8 mouse cellular contexts compared by ENCODE assay signal in genomic region chr7:128417226-128417929, GRCm38 (mm10). TPM values are rescaled to one million over a fixed set of nuclear protein-coding genes. Genes with fewer than 3 reads are reported as not detected.
DNase-seq lines count a peak whose midpoint lies in the region; ATAC-seq and TF ChIP-seq lines count a peak whose summit lies in the region.

No protein-coding gene starts in this region.

- TF ChIP-seq POLR2A in heart, adult 2 months (IDR thresholded peaks at IDR 0.05; ENCODE audit: insufficient read depth, low read depth, low read length): no peak
- no peak for TF ChIP-seq POLR2A in bone marrow macrophage, adult 2 months (IDR thresholded peaks at IDR 0.05; ENCODE audit: borderline replicate concordance, low read depth, low read length)

- no peaks in the 10 kb centered on the region for H3K79me2 ChIP-seq in heart, adult 2 months (replicated peaks; ENCODE audit: control insufficient read depth, insufficient read depth, low read length)

- H3K27me3 ChIP-seq in heart, adult 2 months (ENCODE audit: control insufficient read depth, insufficient read depth, low read length): 0 out of 2 replicates have a peak, but pooled peaks cover 2% of the 10 kb centered on the region
- no peaks in the 10 kb centered on the region; the same call in 1 of the 2 replicates for H3K27me3 ChIP-seq in hindbrain, postnatal 0 days (ENCODE audit: insufficient read depth, low read length)
- H3K27me3 ChIP-seq in midbrain, embryonic 10.5 days (ENCODE audit: low read depth, poor library complexity, severe bottlenecking): peaks cover 85% of the 10 kb centered on the region

- peak overlapping the region; percentile 73 for H3K4me3 ChIP-seq in heart, adult 2 months
- peak overlapping the region; percentile 95 for H3K4me3 ChIP-seq in bone marrow macrophage, adult 2 months (ENCODE audit: insufficient read depth, low read length)
- H3K4me3 ChIP-seq in hindbrain, postnatal 0 days (ENCODE audit: low read length): peak overlapping the region; percentile 75
- H3K4me3 ChIP-seq in midbrain, embryonic 10.5 days: peak overlapping the region; percentile 83

- peak overlapping the region; percentile 69 for H3K9ac ChIP-seq in heart, adult 2 months (ENCODE audit: low read depth, low read length)
- H3K9ac ChIP-seq in hindbrain, postnatal 0 days (replicated peaks; ENCODE audit: low read length): peak overlapping the region; percentile 62

- no peaks in the 10 kb centered on the region for H3K36me3 ChIP-seq in heart, adult 2 months (ENCODE audit: control insufficient read depth, insufficient read depth, low read length)
- no peaks in the 10 kb centered on the region for H3K36me3 ChIP-seq in hindbrain, postnatal 0 days (ENCODE audit: insufficient read depth, low read length)
- no peaks in the 10 kb centered on the region for H3K36me3 ChIP-seq in midbrain, embryonic 10.5 days

- no peak for TF ChIP-seq CTCF in heart, adult 2 months (IDR thresholded peaks at IDR 0.05)
- no peak for TF ChIP-seq CTCF in bone marrow macrophage, adult 2 months (IDR thresholded peaks at IDR 0.05; ENCODE audit: low read depth, low read length)
- no peak for TF ChIP-seq CTCF in hindbrain, postnatal 0 days (IDR thresholded peaks at IDR 0.05; ENCODE audit: low read depth)

- H3K27ac ChIP-seq in heart, adult 2 months: peak overlapping the region; percentile 26
- no peak overlapping the region for H3K27ac ChIP-seq in bone marrow macrophage, adult 2 months (ENCODE audit: insufficient read depth, low read depth, low read length)
- 0 out of 2 replicates have a peak overlapping the region, but pooled peaks have one; percentile 56 for H3K27ac ChIP-seq in hindbrain, postnatal 0 days
- H3K27ac ChIP-seq in midbrain, embryonic 10.5 days (replicated peaks): peak overlapping the region; percentile 76

- peaks cover 1% of the 10 kb centered on the region; the same call in 1 of the 2 replicates for H3K4me1 ChIP-seq in heart, adult 2 months (ENCODE audit: control insufficient read depth, insufficient read depth, low read length)
- peaks cover 17% of the 10 kb centered on the region for H3K4me1 ChIP-seq in bone marrow macrophage, adult 2 months (ENCODE audit: control insufficient read depth, insufficient read depth, low read length)
- H3K4me1 ChIP-seq in hindbrain, postnatal 0 days (ENCODE audit: insufficient read depth, low read length): no peaks in the 10 kb centered on the region
- peaks cover 28% of the 10 kb centered on the region for H3K4me1 ChIP-seq in midbrain, embryonic 10.5 days

- DNase-seq in heart, adult 2 months: no peak
- no peak for DNase-seq in heart, postnatal 10 days
- DNase-seq in 416B (ENCODE audit: low read depth): peak; percentile 33
- DNase-seq in hindbrain, postnatal 0 days (ENCODE audit: low spot score): peak; percentile 7
- no peak for DNase-seq in midbrain, embryonic 10.5 days (ENCODE audit: low spot score)
- DNase-seq in urinary bladder, postnatal 25 days (ENCODE audit: low spot score): no peak
- DNase-seq in cerebellum, postnatal 36 days: no peak

- no peak for TF ChIP-seq EP300 in heart, adult 2 months (IDR thresholded peaks at IDR 0.05; ENCODE audit: insufficient read depth, low read depth, low read length)

- no peak for ATAC-seq in hindbrain, postnatal 0 days

- H3K4me2 ChIP-seq in hindbrain, postnatal 0 days (ENCODE audit: low read depth, low read length): peak overlapping the region; percentile 96

- no peaks in the 10 kb centered on the region for H3K9me3 ChIP-seq in hindbrain, postnatal 0 days (ENCODE audit: low read length)
- H3K9me3 ChIP-seq in midbrain, embryonic 10.5 days (replicated peaks): no peaks in the 10 kb centered on the region

- 7% methylated on average over 32 of the region's 32 CpGs for WGBS in heart, adult 2 months
- 2% methylated on average over 32 of the region's 32 CpGs for WGBS in hindbrain, postnatal 0 days
- WGBS in midbrain, embryonic 10.5 days: 4% methylated on average over 32 of the region's 32 CpGs

- intact Hi-C loops in heart, adult 2 months (cut with DNase I): no loop called here
- intact Hi-C loops in heart, postnatal 10 days (cut with DNase I): no loop called here

RNA-seq across cellular contexts. Expression of gene Rgs10, which starts 1.2 kb away (rescaled TPM):
- 10 to 100 TPM in 1 of 2 experiments, 1 to 10 TPM in 1; 9.8 to 14.3 TPM for total RNA-seq in heart, adult 2 months (2021)
- polyA plus RNA-seq in heart, adult 2 months (2012; rRNA removed): 4.8 and 5.0 TPM in 2 replicates
- total RNA-seq in heart, postnatal 10 days (2021): 10 to 100 TPM; 10.7 to 10.9 TPM
- 731 and 826 TPM in 2 replicates for polyA plus RNA-seq in bone marrow macrophage, adult 2 months (2012; ENCODE audit: insufficient read depth, insufficient read length, missing spikeins)
- 31.7 and 35.4 TPM in 2 replicates for total RNA-seq in hindbrain, postnatal 0 days (2014; rRNA removed)
- 101 and 107 TPM in 2 replicates for polyA plus RNA-seq in hindbrain, postnatal 0 days (2015; fragmentation: Nextera tagmentation; extraction: Ambion mirVana)
- 6.0 and 6.4 TPM in 2 replicates for polyA plus RNA-seq in midbrain, embryonic 10.5 days (2016; fragmentation: Nextera tagmentation; extraction: Ambion mirVana)

RNA-seq across cellular contexts. Expression of gene Tial1, which starts 44.1 kb away (rescaled TPM):
- 10 to 100 TPM; 42.8 to 43.4 TPM for total RNA-seq in heart, adult 2 months (2021)
- polyA plus RNA-seq in heart, adult 2 months (2012; rRNA removed): 18.4 and 32.9 TPM in 2 replicates
- total RNA-seq in heart, postnatal 10 days (2021): 10 to 100 TPM; 52.5 to 54.6 TPM
- 138 and 176 TPM in 2 replicates for polyA plus RNA-seq in bone marrow macrophage, adult 2 months (2012; ENCODE audit: insufficient read depth, insufficient read length, missing spikeins)
- 33.8 and 44.7 TPM in 2 replicates for total RNA-seq in hindbrain, postnatal 0 days (2014; rRNA removed)
- 22.4 and 26.0 TPM in 2 replicates for polyA plus RNA-seq in hindbrain, postnatal 0 days (2015; fragmentation: Nextera tagmentation; extraction: Ambion mirVana)
- 28.0 and 29.3 TPM in 2 replicates for polyA plus RNA-seq in midbrain, embryonic 10.5 days (2016; fragmentation: Nextera tagmentation; extraction: Ambion mirVana)

Comparison
In these comparisons a context has a peak if more than half of its experiments do, and no peak if none do; other contexts are left out.
1. DNase-seq: peak in 416B (single experiment) and hindbrain, postnatal 0 days (single experiment); none in heart, adult 2 months (0 of 2), heart, postnatal 10 days (0 of 2), midbrain, embryonic 10.5 days (single experiment), urinary bladder, postnatal 25 days (single experiment) and cerebellum, postnatal 36 days (0 of 2).
2. RNA of gene Rgs10, which starts 1.2 kb away (polyA plus RNA-seq): 731 to 826 TPM in bone marrow macrophage, adult 2 months and 101 to 107 TPM in hindbrain, postnatal 0 days; 6.0 to 6.4 TPM in midbrain, embryonic 10.5 days and 4.8 to 5.0 TPM in heart, adult 2 months; every median in the first group is over 10 times any median in the second.
3. Peak in every context shown above with its lines, with median percentiles within 50 percentile points of each other: H3K4me3 ChIP-seq.